Mouse (Mus musculus) small intestine, adult 2 months (tissue): ENCODE measurements around the gene Bcl9. TPM values are rescaled to one million over a fixed set of nuclear protein-coding genes. Genes with fewer than 3 reads are reported as not detected.

Experiments
- H3K27ac ChIP-seq: fragments of 200-500 bp; 2 replicates; pipeline ENCODE4 v1.5.1; 2012; ENCODE audit warnings: low read depth, low read length, control low read depth, inconsistent platforms; ENCODE audit not compliant: insufficient read depth
- H3K27me3 ChIP-seq: fragments of 200-500 bp; 2 replicates; pipeline ENCODE4 v1.6.1; 2012; ENCODE audit warnings: mild to moderate bottlenecking, moderate library complexity, low read length, inconsistent platforms; ENCODE audit not compliant: control insufficient read depth, insufficient read depth
- H3K36me3 ChIP-seq: fragments of 200-500 bp; 2 replicates; pipeline ENCODE4 v1.6.1; 2012; ENCODE audit warnings: mild to moderate bottlenecking, low read length, control low read depth, inconsistent platforms; ENCODE audit not compliant: control insufficient read depth, insufficient read depth
- H3K4me1 ChIP-seq: fragments of 200-500 bp; 2 replicates; pipeline ENCODE4 v1.6.1; 2012; ENCODE audit warnings: low read length, inconsistent platforms, mixed read lengths; ENCODE audit not compliant: control insufficient read depth, insufficient read depth, insufficient read length
- H3K4me3 ChIP-seq: fragments of 200-500 bp; 2 replicates; pipeline ENCODE4 v1.5.1; 2012; ENCODE audit warnings: low read depth, mild to moderate bottlenecking, control low read depth, inconsistent platforms, low read length, moderate library complexity
- CTCF ChIP-seq: fragments of 200-500 bp; IDR thresholded peaks from 2 replicates; pipeline ENCODE4 v1.5.1; 2012; ENCODE audit warnings: low read depth, mild to moderate bottlenecking, control low read depth, inconsistent platforms, low read length, moderate library complexity, mixed read lengths; ENCODE audit not compliant: insufficient replicate concordance, insufficient read length; ENCODE audit errors: extremely low read depth
- POLR2A ChIP-seq: fragments of 200-500 bp; IDR thresholded peaks from 2 replicates; pipeline ENCODE4 v1.6.1; 2012; ENCODE audit warnings: low read depth, mild to moderate bottlenecking, control low read depth, inconsistent platforms, low read length, moderate library complexity
- WGBS: fragments of 180-500 bp; shearing (Covaris S2); methylation state at CpG from one replicate; pipeline ENCODE4 v1.1.7; 2018; 5-methylcytosine and 5-hydroxymethylcytosine counted together
- polyA plus RNA-seq: library from polyadenylated mRNA; depleted of rRNA; stranded (reverse); fragments of >200 nt; gene quantifications from 2 replicates; pipeline ENCODE4 v1.2.3, GENCODE M21; 2012

The Bcl9 gene
- polyA plus RNA-seq, 1 experiment: 16.5 TPM

DNA sequence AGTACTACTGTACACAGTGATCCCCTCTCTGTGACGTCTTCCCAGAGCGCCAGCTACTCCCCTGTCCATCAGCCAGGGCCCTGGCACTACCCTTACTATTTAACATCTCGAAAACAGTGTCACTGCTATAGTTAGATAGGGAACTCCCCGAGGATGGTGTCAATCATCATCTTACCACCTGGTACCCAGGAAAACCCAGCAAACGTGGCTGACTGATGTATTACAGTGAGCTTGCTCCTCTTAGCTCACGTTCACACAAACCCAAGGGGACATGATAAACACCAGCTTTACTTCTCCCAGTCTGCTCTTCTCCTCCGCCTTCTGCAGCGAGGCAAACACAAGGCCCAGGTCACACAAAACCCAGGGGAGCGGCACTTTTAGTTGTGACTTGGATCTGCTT is 74.5 kb downstream of the Bcl9 start:
- no peaks in the 10 kb centered on the region for H3K27me3 ChIP-seq
- no peaks in the 10 kb centered on the region; the same call in 1 of the 2 replicates for H3K4me1 ChIP-seq
- no peak overlapping the region for H3K4me3 ChIP-seq
- peaks cover 18% of the 10 kb centered on the region for H3K36me3 ChIP-seq
- no peak overlapping the region for H3K27ac ChIP-seq
- TF ChIP-seq CTCF: no peak
- TF ChIP-seq POLR2A: no peak
- WGBS: 85% methylated on average over 9 of the region's 9 CpGs

DNA sequence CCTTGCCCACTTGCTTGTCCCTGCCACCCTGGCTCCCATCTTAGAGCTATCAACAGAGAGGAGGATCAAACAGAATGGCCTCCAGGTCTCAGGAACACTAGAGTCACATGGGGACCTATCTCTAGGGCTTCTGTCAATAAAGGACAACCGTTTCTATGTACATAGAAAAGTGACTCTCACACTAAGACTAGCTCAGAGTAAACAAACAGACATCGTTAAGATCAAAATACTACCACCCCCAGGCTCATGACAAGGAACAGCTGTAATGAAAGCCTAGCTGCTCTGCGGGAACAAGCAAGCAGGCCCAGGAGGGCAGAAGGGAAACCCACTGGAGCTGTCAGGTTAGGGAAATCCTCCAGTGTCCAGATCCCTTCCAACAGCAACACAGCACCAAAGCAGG is 82.2 kb downstream of the Bcl9 start:
- TF ChIP-seq CTCF (no peak), POLR2A (no peak)
- H3K36me3 ChIP-seq: peaks cover 45% of the 10 kb centered on the region

DNA sequence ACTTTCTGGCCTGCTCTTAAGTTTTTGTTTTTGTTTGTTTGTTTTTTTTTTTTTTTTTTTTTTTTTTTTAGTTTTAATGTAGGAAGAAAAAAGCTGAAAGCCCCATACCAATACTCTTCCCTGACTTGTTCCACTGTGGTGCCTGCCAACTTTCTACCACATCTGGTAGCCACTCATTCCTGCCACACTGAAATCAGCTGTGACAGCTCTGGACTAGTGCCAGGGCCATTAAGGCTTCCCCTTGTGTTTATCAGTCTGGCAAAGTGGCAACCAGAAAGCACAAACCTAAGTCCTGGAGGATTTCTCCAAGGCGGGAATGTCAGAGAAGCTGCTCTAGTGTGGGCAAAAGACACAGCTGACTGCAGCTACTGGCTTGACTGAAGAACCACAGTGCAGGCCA is 83.3 kb downstream of the Bcl9 start:
- Histone ChIP-seq H3K27ac (no peak overlapping the region), H3K27me3 (no peaks in the 10 kb centered on the region), H3K4me1 (peaks cover 8% of the 10 kb centered on the region; the same call in 1 of the 2 replicates), H3K36me3 (peaks cover 49% of the 10 kb centered on the region), H3K4me3 (no peak overlapping the region)
- TF ChIP-seq POLR2A (no peak), CTCF (no peak)
- 27% methylated on average over 1 of the region's 1 CpGs for WGBS

More for the DNA sequence above, 82.2 kb downstream of the Bcl9 start:
- no peak overlapping the region for H3K27ac ChIP-seq
- H3K4me1 ChIP-seq: peaks cover 8% of the 10 kb centered on the region; the same call in 1 of the 2 replicates
- 32% methylated on average over 3 of the region's 3 CpGs for WGBS
- no peaks in the 10 kb centered on the region for H3K27me3 ChIP-seq
- no peak overlapping the region for H3K4me3 ChIP-seq

DNA sequence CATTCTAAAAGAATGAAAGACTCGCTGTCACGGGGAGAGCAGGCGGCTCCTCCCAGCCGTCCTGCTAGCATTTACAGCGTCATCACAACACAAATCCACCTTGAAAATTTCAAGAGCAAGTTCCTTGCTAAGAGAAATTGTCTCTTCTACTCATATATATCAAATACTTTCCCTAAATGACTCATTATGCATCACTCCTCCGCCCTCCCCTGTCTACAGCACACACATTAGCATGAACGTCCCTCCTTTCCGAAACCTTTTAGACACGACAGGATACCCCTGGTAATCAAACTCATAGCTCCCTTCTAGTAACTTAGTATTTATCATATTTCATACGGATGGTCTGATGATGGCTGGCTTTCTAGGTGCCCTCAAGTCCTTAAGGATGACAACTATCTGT is 83.8 kb downstream of the Bcl9 start:
- peaks cover 51% of the 10 kb centered on the region for H3K36me3 ChIP-seq
- TF ChIP-seq POLR2A (no peak), CTCF (no peak)
- no peak overlapping the region for H3K4me3 ChIP-seq
- 84% methylated on average over 10 of the region's 10 CpGs for WGBS
- no peaks in the 10 kb centered on the region for H3K27me3 ChIP-seq
- H3K4me1 ChIP-seq: peaks cover 9% of the 10 kb centered on the region; the same call in 1 of the 2 replicates
- H3K27ac ChIP-seq: peak overlapping the region; percentile 9; the same call in 1 of the 2 replicates

DNA sequence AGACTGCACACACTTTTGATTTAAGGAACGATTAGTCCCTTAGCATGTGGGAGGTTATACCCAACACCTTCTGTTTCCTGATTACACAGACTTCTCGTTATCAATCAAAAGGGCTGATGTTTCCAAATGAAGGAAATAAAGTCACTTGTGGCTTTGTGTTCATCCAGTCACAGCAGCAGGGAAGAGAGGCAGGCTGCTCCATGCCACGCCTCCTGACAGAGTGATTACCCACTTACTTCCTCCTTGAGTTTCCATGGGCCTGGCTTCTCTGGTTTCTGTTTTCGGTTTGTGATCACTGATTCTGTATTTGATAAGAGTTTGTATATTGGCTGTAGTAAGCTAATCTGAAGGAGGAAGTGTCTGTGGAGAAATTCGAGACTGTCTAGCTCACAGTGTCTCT is 86.5 kb downstream of the Bcl9 start:
- Histone ChIP-seq H3K27me3 (no peaks in the 10 kb centered on the region), H3K27ac (peak overlapping the region; percentile 70), H3K36me3 (peaks cover 46% of the 10 kb centered on the region), H3K4me1 (peaks cover 10% of the 10 kb centered on the region; the same call in 1 of the 2 replicates), H3K4me3 (no peak overlapping the region)
- WGBS: 13% methylated on average over 5 of the region's 5 CpGs
- TF ChIP-seq POLR2A: no peak
- TF ChIP-seq CTCF: no peak

DNA sequence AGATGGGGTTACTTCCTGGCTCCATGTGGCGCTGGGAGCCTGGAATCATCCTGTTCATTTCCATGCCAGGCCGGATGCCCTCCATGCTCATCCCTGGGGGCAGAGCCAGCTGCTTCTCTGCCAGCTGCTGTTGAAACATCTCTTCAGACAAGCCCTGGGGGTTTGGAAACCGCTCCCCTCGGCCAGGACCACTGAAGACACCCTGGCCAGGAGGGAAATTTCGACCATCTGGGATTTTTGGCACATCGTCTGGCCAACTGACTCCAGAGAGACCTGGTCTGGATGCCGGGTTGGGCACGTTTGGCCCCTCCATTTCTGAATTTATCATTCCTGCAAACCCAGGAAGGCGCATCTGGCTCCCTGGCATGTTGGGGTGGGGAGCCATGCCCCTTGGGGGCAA is 88.4 kb downstream of the Bcl9 start:
- Histone ChIP-seq H3K27me3 (no peaks in the 10 kb centered on the region), H3K4me3 (no peak overlapping the region), H3K27ac (no peak overlapping the region), H3K36me3 (peaks cover 45% of the 10 kb centered on the region), H3K4me1 (peaks cover 5% of the 10 kb centered on the region; the same call in 1 of the 2 replicates)
- TF ChIP-seq CTCF: no peak
- TF ChIP-seq POLR2A: no peak
- 87% methylated on average over 9 of the region's 9 CpGs for WGBS

DNA sequence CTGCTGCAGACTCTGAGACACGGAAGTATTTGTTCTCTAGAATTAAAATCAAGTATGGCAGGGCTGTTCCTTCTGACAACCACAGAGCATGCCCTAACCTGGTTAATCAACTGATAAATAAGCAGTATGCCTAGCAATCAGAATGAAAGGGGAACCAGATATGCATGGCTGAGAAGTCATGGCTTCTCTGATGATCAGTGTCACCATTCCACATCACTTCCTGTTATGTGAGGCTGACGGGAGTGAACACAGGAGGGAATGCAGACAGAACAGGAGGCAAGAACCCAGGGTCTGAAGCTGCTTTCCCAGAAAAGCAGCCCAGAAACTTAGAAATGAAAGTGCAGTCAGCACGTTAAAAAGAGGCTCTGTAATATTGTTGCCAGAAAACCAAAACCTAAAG is 91.2 kb downstream of the Bcl9 start:
- no peak overlapping the region for H3K27ac ChIP-seq
- WGBS: 68% methylated on average over 3 of the region's 3 CpGs

More for the DNA sequence above, 91.2 kb downstream of the Bcl9 start:
- Histone ChIP-seq H3K27me3 (no peaks in the 10 kb centered on the region), H3K36me3 (peaks cover 35% of the 10 kb centered on the region), H3K4me3 (no peak overlapping the region), H3K4me1 (peaks cover 7% of the 10 kb centered on the region)
- TF ChIP-seq POLR2A (no peak), CTCF (no peak)
